Mouse (Mus musculus) liver, adult (tissue): Measurements from ENCODE around the gene Olfr352.

ENCODE experiments used
- GATA4 ChIP-seq: IDR thresholded peaks from 2 replicates; pipeline ENCODE4 v1.6.1; 2014; ENCODE audit warnings: mild to moderate bottlenecking, low read length; ENCODE audit not compliant: insufficient replicate concordance

Gene Olfr352

GRCm38 (mm10) chr2:36868160-36868559, at the start of gene Olfr352:
TSS of gene Olfr352 (plus strand) at chr2:36868460.
- TF ChIP-seq GATA4: no peak

GRCm38 (mm10) chr2:36846010-36846409, 22.2 kb upstream of the Olfr352 start, which contains the start of gene Olfr350:
TSS of gene Olfr350 (plus strand) at chr2:36846310.
- no peak for TF ChIP-seq GATA4

GRCm38 (mm10) chr2:36862560-36862959, 5.7 kb upstream of the Olfr352 start, which contains the start of gene Olfr351:
TSS of gene Olfr351 (minus strand) at chr2:36862660.
- no peak for TF ChIP-seq GATA4

GRCm38 (mm10) chr2:36892836-36893235, 24.6 kb downstream of the Olfr352 start, which contains the start of gene Olfr353:
TSS of gene Olfr353 (minus strand) at chr2:36892936.
- TF ChIP-seq GATA4: no peak

- no peak for TF ChIP-seq GATA4
Measured at GRCm38 (mm10) chr2:36897114-36897513, 28.9 kb downstream of the Olfr352 start.

GRCm38 (mm10) chr2:36905380-36905779, 37.1 kb downstream of the Olfr352 start, which contains the start of gene Olfr354:
TSS of gene Olfr354 (plus strand) at chr2:36905680.
- no peak for TF ChIP-seq GATA4
